Mouse (Mus musculus): ENCODE results near the gene Spata2. TPM values are rescaled to one million over a fixed set of nuclear protein-coding genes. Genes with fewer than 3 reads are reported as not detected.
A peak's percentile ranks its signal among the peaks of the same experiment; 100 is the strongest.

The Spata2 gene
- total RNA-seq (2012; rRNA removed), result 10.0 and 11.0 TPM in 2 replicates

- Histone ChIP-seq H3K9me3 (ENCODE audit: control insufficient read depth, insufficient read depth, low read depth, low read length) (no peaks in the 10 kb centered on the region), H3K27ac (ENCODE audit: insufficient read depth, low read depth, low read length, poor library complexity, severe bottlenecking) (peak within 1 kb of the TSS; percentile 79), H3K36me3 (ENCODE audit: control insufficient read depth, insufficient read depth, low read length, poor library complexity, severe bottlenecking) (no peaks in the 10 kb centered on the region), H3K4me3 (ENCODE audit: insufficient read depth in 1 of 2, low read depth in 1 of 2, low read length in 2 of 2, poor library complexity in 1 of 2, severe bottlenecking in 1 of 2) (peak within 1 kb of the TSS; percentile 84 to 88), H3K9ac (ENCODE audit: insufficient read depth, low read depth, low read length, poor library complexity, severe bottlenecking) (peak within 1 kb of the TSS; percentile 87), H3K4me1 (ENCODE audit: control insufficient read depth in 2 of 2, insufficient read depth in 2 of 2, low read length in 2 of 2, poor library complexity in 1 of 2) (peaks cover 0 to 12% of the 10 kb centered on the region in 2 experiments; a peak in 1 of 4 replicates)
- in situ Hi-C loops (cut with MboI; ENCODE audit: low sequenced_read_pairs in 2 of 2, unreplicated experiment in 2 of 2), result no loop called here
- peak; percentile 70 for DNase-seq (ENCODE audit: low read depth, low spot score)
- TF ChIP-seq MAFK (IDR thresholded peaks at IDR 0.05; ENCODE audit: insufficient read depth, low read depth, low read length) (no peak), ZNF384 (IDR thresholded peaks at IDR 0.05; ENCODE audit: low read depth, low read length) (0 out of 2 replicates have a peak, but pooled peaks have one; percentile 56), HCFC1 (IDR thresholded peaks at IDR 0.05; ENCODE audit: borderline replicate concordance, insufficient read depth, low read length) (peak; percentile 67)
Measured at GRCm38 (mm10) chr2:167492713-167493636, at the start of gene Spata2. Gene Spata2, minus strand, starts transcription at chr2:167492887.

GRCm38 (mm10) chr2:167542361-167542760, 49.7 kb upstream of the Spata2 start:
- H3K9me3 ChIP-seq (ENCODE audit: control insufficient read depth, insufficient read depth, low read depth, low read length), result no peaks in the 10 kb centered on the region
- no peak overlapping the region for H3K9ac ChIP-seq (ENCODE audit: insufficient read depth, low read depth, low read length, poor library complexity, severe bottlenecking)
- no peak for TF ChIP-seq HCFC1 (IDR thresholded peaks at IDR 0.05; ENCODE audit: borderline replicate concordance, insufficient read depth, low read length)
- TF ChIP-seq ZNF384 (IDR thresholded peaks at IDR 0.05; ENCODE audit: low read depth, low read length), result no peak
- no peak for TF ChIP-seq ZC3H11A (IDR thresholded peaks at IDR 0.05; ENCODE audit: borderline replicate concordance, low read depth, low read length)
- TF ChIP-seq MAFK (IDR thresholded peaks at IDR 0.05; ENCODE audit: insufficient read depth, low read depth, low read length), result no peak
- no peak for TF ChIP-seq CHD2 (IDR thresholded peaks at IDR 0.05; ENCODE audit: low read depth, low read length)
- peaks cover 5% of the 10 kb centered on the region; the same call in 1 of the 2 replicates for H3K36me3 ChIP-seq (ENCODE audit: control insufficient read depth, insufficient read depth, low read length, poor library complexity, severe bottlenecking)
- in situ Hi-C loops (cut with MboI; ENCODE audit: low sequenced_read_pairs in 2 of 2, unreplicated experiment in 2 of 2), result no loop called here
- peaks cover 2 to 40% of the 10 kb centered on the region in 2 experiments; a peak in 2 of 4 replicates for H3K4me1 ChIP-seq (ENCODE audit: control insufficient read depth in 2 of 2, insufficient read depth in 2 of 2, low read length in 2 of 2, poor library complexity in 1 of 2)
- H3K27ac ChIP-seq (ENCODE audit: insufficient read depth, low read depth, low read length, poor library complexity, severe bottlenecking), result no peak overlapping the region
- no peak for DNase-seq (ENCODE audit: low read depth, low spot score)
- no peak overlapping the region for H3K4me3 ChIP-seq (ENCODE audit: insufficient read depth in 1 of 2, low read depth in 1 of 2, low read length in 2 of 2, poor library complexity in 1 of 2, severe bottlenecking in 1 of 2)

- DNase-seq (ENCODE audit: low read depth, low spot score), result no peak
- Histone ChIP-seq H3K27ac (ENCODE audit: insufficient read depth, low read depth, low read length, poor library complexity, severe bottlenecking) (no peak overlapping the region), H3K9me3 (ENCODE audit: control insufficient read depth, insufficient read depth, low read depth, low read length) (no peaks in the 10 kb centered on the region), H3K9ac (ENCODE audit: insufficient read depth, low read depth, low read length, poor library complexity, severe bottlenecking) (no peak overlapping the region), H3K4me1 (ENCODE audit: control insufficient read depth in 2 of 2, insufficient read depth in 2 of 2, low read length in 2 of 2, poor library complexity in 1 of 2) (peaks cover 2 to 41% of the 10 kb centered on the region in 2 experiments; a peak in 2 of 4 replicates), H3K4me3 (ENCODE audit: insufficient read depth in 1 of 2, low read depth in 1 of 2, low read length in 2 of 2, poor library complexity in 1 of 2, severe bottlenecking in 1 of 2) (no peak overlapping the region), H3K36me3 (ENCODE audit: control insufficient read depth, insufficient read depth, low read length, poor library complexity, severe bottlenecking) (peaks cover 5% of the 10 kb centered on the region; the same call in 1 of the 2 replicates)
- in situ Hi-C loops (cut with MboI; ENCODE audit: low sequenced_read_pairs in 2 of 2, unreplicated experiment in 2 of 2), result no loop called here
- no peak for TF ChIP-seq ZC3H11A (IDR thresholded peaks at IDR 0.05; ENCODE audit: borderline replicate concordance, low read depth, low read length)
- TF ChIP-seq ZNF384 (IDR thresholded peaks at IDR 0.05; ENCODE audit: low read depth, low read length), result no peak
- TF ChIP-seq MAFK (IDR thresholded peaks at IDR 0.05; ENCODE audit: insufficient read depth, low read depth, low read length), result no peak
- no peak for TF ChIP-seq HCFC1 (IDR thresholded peaks at IDR 0.05; ENCODE audit: borderline replicate concordance, insufficient read depth, low read length)
- no peak for TF ChIP-seq CHD2 (IDR thresholded peaks at IDR 0.05; ENCODE audit: low read depth, low read length)
Measured at GRCm38 (mm10) chr2:167541761-167542160, 49.1 kb upstream of the Spata2 start.

GRCm38 (mm10) chr2:167541324-167541723, 48.6 kb upstream of the Spata2 start:
- no peaks in the 10 kb centered on the region for H3K9me3 ChIP-seq (ENCODE audit: control insufficient read depth, insufficient read depth, low read depth, low read length)
- no peak overlapping the region for H3K9ac ChIP-seq (ENCODE audit: insufficient read depth, low read depth, low read length, poor library complexity, severe bottlenecking)
- H3K27ac ChIP-seq (ENCODE audit: insufficient read depth, low read depth, low read length, poor library complexity, severe bottlenecking), result no peak overlapping the region
- no peak overlapping the region for H3K4me3 ChIP-seq (ENCODE audit: insufficient read depth in 1 of 2, low read depth in 1 of 2, low read length in 2 of 2, poor library complexity in 1 of 2, severe bottlenecking in 1 of 2)
- TF ChIP-seq HCFC1 (IDR thresholded peaks at IDR 0.05; ENCODE audit: borderline replicate concordance, insufficient read depth, low read length) (no peak), CHD2 (IDR thresholded peaks at IDR 0.05; ENCODE audit: low read depth, low read length) (no peak), ZNF384 (IDR thresholded peaks at IDR 0.05; ENCODE audit: low read depth, low read length) (no peak), MAFK (IDR thresholded peaks at IDR 0.05; ENCODE audit: insufficient read depth, low read depth, low read length) (no peak), ZC3H11A (IDR thresholded peaks at IDR 0.05; ENCODE audit: borderline replicate concordance, low read depth, low read length) (no peak)
- in situ Hi-C loops (cut with MboI; ENCODE audit: low sequenced_read_pairs in 2 of 2, unreplicated experiment in 2 of 2), result no loop called here
- DNase-seq (ENCODE audit: low read depth, low spot score), result no peak
- H3K4me1 ChIP-seq (ENCODE audit: control insufficient read depth in 2 of 2, insufficient read depth in 2 of 2, low read length in 2 of 2, poor library complexity in 1 of 2), result peaks cover 2 to 41% of the 10 kb centered on the region in 2 experiments; a peak in 2 of 4 replicates
- H3K36me3 ChIP-seq (ENCODE audit: control insufficient read depth, insufficient read depth, low read length, poor library complexity, severe bottlenecking), result peaks cover 5% of the 10 kb centered on the region; the same call in 1 of the 2 replicates
